Mouse (Mus musculus) forebrain, embryonic 11.5 days (tissue): ENCODE measurements around the gene Pacsin2. TPM values are rescaled to one million over a fixed set of nuclear protein-coding genes. Genes with fewer than 3 reads are reported as not detected.
"Not testable (repeated sequence)": the region's sequence is repeated elsewhere in the genome, so short reads cannot be mapped to it uniquely, and the experiment has no call there.

Source experiments
- ATAC-seq: fragments of 200-750 bp; cut with Nextera tagmentation; replicated peaks from 2 replicates; pipeline ENCODE4 v1.8.0; 2017; ENCODE audit warnings: moderate TSS enrichment; ENCODE audit not compliant: low FRiP score
- DNase-seq: peaks from one replicate; pipeline ENCODE4 v3.0.0-alpha.2; 2017; ENCODE audit warnings: low spot score
- H3K27ac ChIP-seq: fragments of 300-500 bp; sonication (generic); 2 replicates; pipeline ENCODE4 v1.5.1; 2014; ENCODE audit warnings: low read depth, low read length
- H3K27me3 ChIP-seq: fragments of 300-500 bp; sonication (generic); 2 replicates; pipeline ENCODE4 v1.6.1; 2014; ENCODE audit warnings: mild to moderate bottlenecking, low read length, mixed read lengths; ENCODE audit not compliant: control insufficient read depth, insufficient read depth
- H3K36me3 ChIP-seq: fragments of 300-500 bp; sonication (generic); 2 replicates; pipeline ENCODE4 v1.6.1; 2014; ENCODE audit warnings: mild to moderate bottlenecking, low read length, moderate library complexity, mixed read lengths; ENCODE audit not compliant: control insufficient read depth, insufficient read depth
- H3K4me1 ChIP-seq: fragments of 300-500 bp; sonication (generic); replicated peaks from 2 replicates; pipeline ENCODE4 v1.6.1; 2014; ENCODE audit warnings: low read length, mixed read lengths; ENCODE audit not compliant: control insufficient read depth, insufficient read depth
- H3K4me2 ChIP-seq: fragments of 300-500 bp; sonication (generic); 2 replicates; pipeline ENCODE4 v1.6.1; 2014; ENCODE audit warnings: low read depth, mild to moderate bottlenecking, low read length, moderate library complexity, mixed read lengths; ENCODE audit not compliant: severe bottlenecking
- H3K4me3 ChIP-seq: fragments of 300-500 bp; sonication (generic); 2 replicates; pipeline ENCODE4 v1.5.1; 2014; ENCODE audit warnings: low read depth, low read length
- H3K9ac ChIP-seq: fragments of 300-500 bp; sonication (generic); 2 replicates; pipeline ENCODE4 v1.6.1; 2014; ENCODE audit warnings: low read length
- H3K9me3 ChIP-seq: fragments of 300-500 bp; sonication (generic); 2 replicates; pipeline ENCODE4 v1.6.1; 2016; ENCODE audit warnings: low read length, mixed read lengths; ENCODE audit not compliant: control insufficient read depth
- WGBS: fragments of 180-500 bp; shearing (Covaris S2); extraction: QIAGEN DNeasy Blood & Tissue Kit; methylation state at CpG from one replicate; pipeline ENCODE4 v1.1.7; 2014; 5-methylcytosine and 5-hydroxymethylcytosine counted together
- polyA plus RNA-seq: library from polyadenylated mRNA; unstranded; fragments of >200 nt; fragmentation: Nextera tagmentation; extraction: Ambion mirVana; gene quantifications from 2 replicates; pipeline ENCODE4 v1.2.1, GENCODE M21; 2014

The Pacsin2 gene
- polyA plus RNA-seq, 1 experiment from 2014 or later, result 50.5 TPM

- not testable (repeated sequence) for ATAC-seq, H3K27me3 ChIP-seq, H3K9me3 ChIP-seq, H3K4me2 ChIP-seq, H3K36me3 ChIP-seq, H3K9ac ChIP-seq, H3K27ac ChIP-seq, H3K4me1 ChIP-seq, DNase-seq, H3K4me3 ChIP-seq
- 84% methylated on average over 20 of the region's 40 CpGs for WGBS
Observed at GRCm38 (mm10) chr15:83405866-83406265, 58.5 kb downstream of the Pacsin2 start.

- no peak overlapping the region for H3K4me3 ChIP-seq
- ATAC-seq, result no peak
- no peaks in the 10 kb centered on the region for H3K27me3 ChIP-seq
- H3K4me2 ChIP-seq, result no peak overlapping the region
- H3K4me1 ChIP-seq, result no peaks in the 10 kb centered on the region
- H3K9ac ChIP-seq, result no peak overlapping the region
- H3K27ac ChIP-seq, result no peak overlapping the region
- H3K9me3 ChIP-seq, result no peaks in the 10 kb centered on the region
- no peak for DNase-seq
- WGBS, result 86% methylated on average over 3 of the region's 3 CpGs
- H3K36me3 ChIP-seq, result no peaks in the 10 kb centered on the region
Observed at GRCm38 (mm10) chr15:83404008-83404407, 60.4 kb downstream of the Pacsin2 start.

- no peaks in the 10 kb centered on the region for H3K9me3 ChIP-seq
- no peaks in the 10 kb centered on the region for H3K36me3 ChIP-seq
- H3K9ac ChIP-seq, result no peak overlapping the region
- no peaks in the 10 kb centered on the region for H3K27me3 ChIP-seq
- no peak overlapping the region for H3K4me3 ChIP-seq
- WGBS, result 37% methylated on average over 5 of the region's 5 CpGs
- no peak overlapping the region for H3K27ac ChIP-seq
- H3K4me2 ChIP-seq, result no peak overlapping the region
- ATAC-seq, result no peak
- no peak for DNase-seq
- no peaks in the 10 kb centered on the region for H3K4me1 ChIP-seq
Observed at GRCm38 (mm10) chr15:83403016-83403415, 61.4 kb downstream of the Pacsin2 start.

DNA sequence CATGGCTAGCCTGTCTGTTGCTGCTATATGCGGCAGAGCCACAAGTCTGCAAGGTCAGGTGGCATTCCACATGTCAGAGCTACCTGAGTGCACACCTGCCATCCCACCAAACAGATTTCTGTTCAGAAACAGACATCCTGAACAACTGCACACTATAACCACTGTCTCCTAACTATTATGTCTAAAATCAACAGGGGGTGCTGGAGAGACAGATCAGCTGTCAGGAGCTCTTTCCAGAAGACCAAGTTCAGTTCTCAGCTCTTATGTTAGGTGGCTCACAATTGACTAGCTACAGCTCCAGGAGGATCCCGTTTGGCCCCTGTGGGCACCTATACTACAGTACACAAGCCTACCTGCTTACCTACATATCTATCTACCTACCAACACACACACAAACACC lies 71.7 kb downstream of the Pacsin2 start:
- no peaks in the 10 kb centered on the region for H3K4me1 ChIP-seq
- no peaks in the 10 kb centered on the region for H3K27me3 ChIP-seq
- ATAC-seq (no peak), DNase-seq (no peak)
- 89% methylated on average over 2 of the region's 2 CpGs for WGBS
- H3K4me3 ChIP-seq, result no peak overlapping the region
- no peak overlapping the region for H3K4me2 ChIP-seq
- H3K9ac ChIP-seq, result no peak overlapping the region
- H3K27ac ChIP-seq, result no peak overlapping the region
- H3K9me3 ChIP-seq, result no peaks in the 10 kb centered on the region
- H3K36me3 ChIP-seq, result no peaks in the 10 kb centered on the region

GRCm38 (mm10) chr15:83387911-83388310 lies 76.5 kb downstream of the Pacsin2 start:
- no peak for ATAC-seq
- 81% methylated on average over 2 of the region's 2 CpGs for WGBS
- H3K9me3 ChIP-seq, result no peaks in the 10 kb centered on the region
- no peak overlapping the region for H3K27ac ChIP-seq
- no peak overlapping the region for H3K4me2 ChIP-seq
- H3K36me3 ChIP-seq, result no peaks in the 10 kb centered on the region
- DNase-seq, result no peak
- H3K27me3 ChIP-seq, result no peaks in the 10 kb centered on the region
- no peak overlapping the region for H3K9ac ChIP-seq
- H3K4me3 ChIP-seq, result no peak overlapping the region
- H3K4me1 ChIP-seq, result no peaks in the 10 kb centered on the region

DNA sequence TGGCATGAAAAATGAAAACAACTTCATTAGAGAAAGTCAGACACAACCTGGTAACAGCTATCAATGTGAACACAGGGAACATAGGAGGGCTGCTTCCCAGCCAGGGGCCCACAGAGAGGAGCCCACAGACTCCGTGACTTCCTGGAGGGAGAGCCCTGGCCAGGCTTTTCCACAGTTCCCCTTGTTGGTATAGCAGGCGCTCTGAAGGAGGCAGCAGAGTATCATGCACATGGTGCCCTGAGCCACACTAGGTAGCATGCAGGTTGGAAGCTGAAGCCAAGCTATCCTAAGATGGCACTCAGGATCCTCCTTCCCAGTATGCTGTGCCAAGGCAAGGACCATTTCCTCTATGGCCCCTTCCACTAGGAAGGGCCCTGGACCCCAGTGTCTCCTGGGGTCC lies 80.8 kb downstream of the Pacsin2 start:
- no peaks in the 10 kb centered on the region for H3K27me3 ChIP-seq
- H3K4me3 ChIP-seq, result no peak overlapping the region
- DNase-seq (no peak), ATAC-seq (no peak)
- 92% methylated on average over 2 of the region's 2 CpGs for WGBS
- no peaks in the 10 kb centered on the region for H3K4me1 ChIP-seq
- H3K27ac ChIP-seq, result no peak overlapping the region
- no peak overlapping the region for H3K9ac ChIP-seq
- H3K9me3 ChIP-seq, result no peaks in the 10 kb centered on the region
- no peaks in the 10 kb centered on the region for H3K36me3 ChIP-seq
- no peak overlapping the region for H3K4me2 ChIP-seq

DNA sequence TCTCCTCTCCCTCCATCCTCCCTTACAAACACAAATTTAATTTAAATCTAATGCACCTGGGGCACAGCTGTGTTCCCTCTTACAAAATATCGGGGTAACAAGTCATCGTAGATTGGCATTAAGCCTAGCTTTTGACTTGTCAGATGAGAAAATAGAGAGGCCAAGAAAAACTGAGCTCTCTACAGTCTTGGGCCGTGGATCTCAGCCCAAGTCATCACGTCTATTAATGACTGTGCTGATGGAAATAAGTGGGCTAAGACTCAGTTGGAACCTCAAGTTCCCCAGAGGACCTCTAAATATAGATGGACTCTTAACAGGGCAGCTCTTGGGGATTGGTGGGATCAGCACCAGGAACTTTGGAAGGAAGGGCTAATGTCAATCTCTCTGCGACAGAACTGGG lies 81.3 kb downstream of the Pacsin2 start:
- no peak for ATAC-seq
- peaks cover 3% of the 10 kb centered on the region; the same call in 1 of the 2 replicates for H3K36me3 ChIP-seq

GRCm38 (mm10) chr15:83382467-83382866 lies 81.9 kb downstream of the Pacsin2 start:
- Histone ChIP-seq H3K4me2 (no peak overlapping the region), H3K4me1 (no peaks in the 10 kb centered on the region), H3K27me3 (no peaks in the 10 kb centered on the region), H3K9ac (no peak overlapping the region), H3K27ac (no peak overlapping the region), H3K4me3 (no peak overlapping the region), H3K36me3 (peaks cover 3% of the 10 kb centered on the region; the same call in 1 of the 2 replicates), H3K9me3 (no peaks in the 10 kb centered on the region)
- 90% methylated on average over 4 of the region's 4 CpGs for WGBS
- DNase-seq (no peak), ATAC-seq (no peak)

More for the DNA sequence above, 81.3 kb downstream of the Pacsin2 start:
- Histone ChIP-seq H3K27me3 (no peaks in the 10 kb centered on the region), H3K4me1 (no peaks in the 10 kb centered on the region), H3K9ac (no peak overlapping the region), H3K27ac (no peak overlapping the region), H3K9me3 (no peaks in the 10 kb centered on the region), H3K4me3 (no peak overlapping the region), H3K4me2 (no peak overlapping the region)
- 95% methylated on average over 5 of the region's 5 CpGs for WGBS
- no peak for DNase-seq

DNA sequence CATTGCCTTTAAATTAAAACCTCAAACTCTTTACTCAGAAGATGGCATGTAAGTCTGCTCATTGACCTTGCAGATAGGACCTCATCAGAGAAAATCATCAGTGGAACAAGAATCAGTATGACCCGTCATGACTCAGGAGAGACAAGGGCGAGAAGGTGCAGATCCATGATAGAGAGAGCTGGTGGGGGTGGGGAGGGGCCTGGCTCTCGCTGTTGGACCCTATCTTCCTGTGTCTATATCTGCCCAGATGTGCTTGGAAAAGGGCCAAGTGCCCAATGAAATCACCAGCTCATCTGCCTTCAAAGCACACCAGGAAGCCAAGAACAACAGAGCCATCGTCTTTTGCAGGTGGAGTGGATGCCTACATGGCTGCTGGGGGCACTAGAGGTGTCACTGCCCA lies 87.3 kb downstream of the Pacsin2 start:
- H3K36me3 ChIP-seq, result peaks cover 5% of the 10 kb centered on the region
- H3K4me2 ChIP-seq, result no peak overlapping the region
- DNase-seq, result no peak
- 84% methylated on average over 4 of the region's 4 CpGs for WGBS
- no peak for ATAC-seq
- H3K9ac ChIP-seq, result no peak overlapping the region
- no peak overlapping the region for H3K4me3 ChIP-seq
- H3K9me3 ChIP-seq, result no peaks in the 10 kb centered on the region
- no peak overlapping the region for H3K27ac ChIP-seq
- H3K4me1 ChIP-seq, result no peaks in the 10 kb centered on the region
- no peaks in the 10 kb centered on the region for H3K27me3 ChIP-seq
